Mouse (Mus musculus) stomach, postnatal 0 days (tissue): ENCODE measurements around the gene Xpa.

ENCODE experiments used
- CTCF ChIP-seq: IDR thresholded peaks from 2 replicates; pipeline ENCODE4 v1.5.1; 2016; ENCODE audit warnings: antibody characterized with exemption, low read depth, mild to moderate bottlenecking, moderate library complexity
- EP300 ChIP-seq: optimal IDR thresholded peaks from 2 replicates; pipeline ENCODE3; 2016; ENCODE audit warnings: antibody characterized with exemption

DNA sequence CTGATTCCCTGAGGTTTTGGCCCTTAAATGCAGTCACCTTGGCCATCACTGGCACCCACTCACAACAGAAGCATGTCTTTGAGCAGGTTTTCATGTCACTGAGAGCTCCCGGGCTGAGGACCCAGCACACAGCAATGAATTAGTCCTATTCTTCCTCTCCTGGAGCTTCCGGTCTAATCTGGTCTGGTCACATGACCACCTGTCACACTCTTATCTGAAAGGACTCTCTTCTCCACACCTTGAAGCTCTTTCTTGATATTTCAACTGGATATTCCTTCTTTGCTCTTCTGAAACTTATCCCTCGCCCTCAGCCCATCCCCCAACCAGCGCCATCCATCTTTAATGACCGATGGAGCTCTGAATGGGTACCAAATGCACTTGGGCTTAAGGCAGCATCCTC is 2.0 kb upstream of the Xpa start:
- no peak for TF ChIP-seq CTCF
- TF ChIP-seq EP300 = no peak
